Mouse (Mus musculus) hindbrain, embryonic 14.5 days (tissue): Measurements from ENCODE around the gene Gm13212. TPM values are rescaled to one million over a fixed set of nuclear protein-coding genes. Genes with fewer than 3 reads are reported as not detected.

Experiments
- polyA plus RNA-seq: library from polyadenylated mRNA; unstranded; fragments of >200 nt; fragmentation: Nextera tagmentation; extraction: Ambion mirVana; gene quantifications from 2 replicates; pipeline ENCODE4 v1.2.1, GENCODE M21; 2014

Gene Gm13212
- polyA plus RNA-seq, 1 experiment from 2014 or later = 0.19 TPM

Other genes starting within 250 kb of the Gm13212 start
- 0.12 and 0.33 TPM in 2 replicates for gene Zfp990, start 74.4 kb upstream of the Gm13212 start, polyA plus RNA-seq
- not detected in 2 replicates for gene Zfp980, start 85.5 kb downstream of the Gm13212 start, polyA plus RNA-seq